Mouse (Mus musculus) midbrain, embryonic 12.5 days (tissue): ENCODE data around the gene Dok3. TPM values are rescaled to one million over a fixed set of nuclear protein-coding genes. Genes with fewer than 3 reads are reported as not detected.

Source experiments
- ATAC-seq: fragments of 200-750 bp; cut with Nextera tagmentation; 2 replicates; pipeline ENCODE4 v1.8.0; 2017; ENCODE audit warnings: low read depth, moderate TSS enrichment, moderate library complexity; ENCODE audit not compliant: low FRiP score
- H3K27ac ChIP-seq: fragments of 300-500 bp; sonication (generic); replicated peaks from 2 replicates; pipeline ENCODE4 v1.5.1; 2016; ENCODE audit warnings: mild to moderate bottlenecking
- H3K27me3 ChIP-seq: fragments of 300-500 bp; sonication (generic); 2 replicates; pipeline ENCODE4 v1.6.1; 2016; ENCODE audit warnings: mild to moderate bottlenecking
- H3K36me3 ChIP-seq: fragments of 300-500 bp; sonication (generic); 2 replicates; pipeline ENCODE4 v1.6.1; 2016
- H3K4me1 ChIP-seq: fragments of 300-500 bp; sonication (generic); 2 replicates; pipeline ENCODE4 v1.6.1; 2016
- H3K4me2 ChIP-seq: fragments of 300-500 bp; sonication (generic); replicated peaks from 2 replicates; pipeline ENCODE4 v1.6.1; 2016; ENCODE audit warnings: mild to moderate bottlenecking, moderate library complexity
- H3K4me3 ChIP-seq: fragments of 300-500 bp; sonication (generic); 2 replicates; pipeline ENCODE4 v1.5.1; 2016; ENCODE audit warnings: mild to moderate bottlenecking
- H3K9ac ChIP-seq: fragments of 300-500 bp; sonication (generic); replicated peaks from 2 replicates; pipeline ENCODE4 v1.6.1; 2016; ENCODE audit warnings: mild to moderate bottlenecking, moderate library complexity
- H3K9me3 ChIP-seq: fragments of 300-500 bp; sonication (generic); 2 replicates; pipeline ENCODE4 v1.6.1; 2016; ENCODE audit warnings: mild to moderate bottlenecking
- WGBS: fragments of 180-500 bp; shearing (Covaris S2); methylation state at CpG from one replicate; pipeline ENCODE4 v1.1.7; 2016; 5-methylcytosine and 5-hydroxymethylcytosine counted together
- polyA plus RNA-seq: library from polyadenylated mRNA; unstranded; fragments of >200 nt; fragmentation: Nextera tagmentation; extraction: Ambion mirVana; gene quantifications from 2 replicates; pipeline ENCODE4 v1.2.1, GENCODE M21; 2016

Dok3 gene
- polyA plus RNA-seq, 1 experiment from 2014 or later, result 2.9 TPM

DNA sequence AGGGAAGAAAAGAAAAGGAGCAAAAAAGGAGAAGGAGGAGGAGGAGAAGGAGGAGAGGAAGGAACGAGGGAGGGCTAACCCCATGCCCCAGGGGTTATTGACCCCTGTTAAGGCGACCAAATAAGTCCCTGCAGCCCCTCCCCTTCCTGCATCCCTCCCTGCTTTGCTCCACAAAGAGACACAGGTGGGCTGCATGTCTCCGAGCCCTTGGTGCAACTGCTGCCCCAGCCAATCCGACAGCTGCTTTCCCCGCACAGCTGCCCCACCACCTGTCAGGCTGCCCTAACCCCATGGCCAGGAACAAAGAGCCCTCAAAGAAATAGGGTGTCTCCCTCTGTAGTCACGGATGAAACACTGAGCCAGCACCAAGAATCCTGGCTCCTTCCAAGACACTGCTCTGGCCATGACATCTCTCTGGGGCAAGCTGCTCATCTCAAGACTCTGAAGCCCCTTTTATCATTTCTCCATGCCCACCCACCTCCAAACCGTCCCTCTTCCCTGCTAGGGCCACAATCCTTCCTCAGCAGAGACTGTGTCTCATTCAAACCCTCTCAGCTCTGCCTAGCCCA, 44.5 kb downstream of the Dok3 start:
- ATAC-seq, result no peak
- Histone ChIP-seq H3K9ac (peak overlapping the region; percentile 97), H3K27ac (peak overlapping the region; percentile 99), H3K36me3 (peaks cover 40% of the 10 kb centered on the region), H3K4me2 (peak overlapping the region; percentile 96), H3K4me3 (peak overlapping the region; percentile 68), H3K4me1 (peaks cover 60% of the 10 kb centered on the region), H3K27me3 (no peaks in the 10 kb centered on the region), H3K9me3 (no peaks in the 10 kb centered on the region)
- WGBS, result 11% methylated on average over 7 of the region's 7 CpGs

DNA sequence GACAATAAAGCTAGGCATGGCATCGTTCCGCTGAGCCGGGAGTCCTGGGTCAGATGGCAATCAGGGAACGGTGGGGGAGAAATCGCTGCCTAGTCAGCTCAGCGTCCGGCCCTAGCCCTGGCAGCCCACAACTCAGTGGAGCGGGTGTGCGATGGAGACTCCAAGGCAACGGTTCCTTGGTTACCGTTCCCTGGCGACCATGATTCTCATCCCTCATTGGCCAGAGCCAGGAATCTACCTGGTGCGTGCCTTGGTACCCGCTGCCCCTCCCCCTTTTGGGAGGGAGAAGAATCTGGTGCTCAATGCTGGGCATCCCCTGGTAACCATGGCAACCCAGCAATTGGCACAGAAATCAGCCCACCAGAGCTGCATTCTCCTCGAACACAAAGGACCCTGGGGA, 45.5 kb downstream of the Dok3 start:
- Histone ChIP-seq H3K9me3 (no peaks in the 10 kb centered on the region), H3K9ac (peak overlapping the region; percentile 97; the same call in 1 of the 2 replicates), H3K27ac (peak overlapping the region; percentile 99), H3K4me1 (peaks cover 54% of the 10 kb centered on the region), H3K4me3 (peak overlapping the region; percentile 68), H3K27me3 (no peaks in the 10 kb centered on the region), H3K4me2 (peak overlapping the region; percentile 96), H3K36me3 (peaks cover 50% of the 10 kb centered on the region)
- peak; percentile 58 for ATAC-seq
- WGBS, result 11% methylated on average over 15 of the region's 15 CpGs

DNA sequence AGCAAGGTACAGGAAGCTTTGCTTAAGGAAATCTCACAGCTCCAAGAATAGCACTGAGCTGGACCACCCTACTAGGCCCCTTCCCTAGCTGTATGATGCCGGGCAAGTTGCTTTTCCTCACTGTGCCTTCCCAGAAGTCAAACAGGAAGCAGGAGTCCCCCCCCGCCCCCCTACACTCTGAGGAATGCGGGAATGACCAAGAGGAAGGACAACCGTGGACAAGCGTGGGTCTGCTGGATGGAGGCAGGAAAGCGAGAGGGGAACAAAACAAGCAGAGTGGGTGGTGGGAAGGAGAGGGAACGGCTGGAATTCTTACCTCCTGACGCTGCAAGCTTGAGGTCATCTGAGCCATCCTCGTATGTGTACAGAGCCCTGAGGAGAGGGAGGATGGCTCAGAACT, 46.0 kb downstream of the Dok3 start:
- H3K4me1 ChIP-seq, result peaks cover 49% of the 10 kb centered on the region
- H3K9ac ChIP-seq, result peak overlapping the region; percentile 46
- peaks cover 53% of the 10 kb centered on the region for H3K36me3 ChIP-seq
- no peak for ATAC-seq
- peak overlapping the region; percentile 96 for H3K4me2 ChIP-seq
- H3K27me3 ChIP-seq, result no peaks in the 10 kb centered on the region
- WGBS, result 53% methylated on average over 9 of the region's 9 CpGs
- peak overlapping the region; percentile 99 for H3K27ac ChIP-seq
- H3K4me3 ChIP-seq, result peak overlapping the region; percentile 68
- H3K9me3 ChIP-seq, result no peaks in the 10 kb centered on the region

DNA sequence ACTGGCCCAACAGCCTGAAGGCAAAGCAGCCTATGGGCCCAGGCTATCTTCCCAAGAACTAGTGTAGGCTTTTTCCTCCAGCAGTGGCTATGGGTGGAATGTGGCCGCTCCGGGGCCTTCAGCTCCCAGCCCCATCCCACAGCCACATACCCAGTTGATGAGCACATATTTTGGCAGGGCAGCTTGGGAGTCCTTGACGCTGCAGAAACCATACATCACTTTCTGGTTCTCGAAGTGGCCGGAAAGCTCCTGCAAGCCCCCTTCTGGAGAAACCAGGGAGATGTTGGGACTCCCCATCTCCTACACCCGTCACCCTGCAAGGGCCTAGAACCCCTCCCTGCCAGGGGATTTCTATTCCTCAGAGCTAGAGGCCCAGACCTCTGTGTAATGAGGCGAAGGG, 46.6 kb downstream of the Dok3 start:
- peak overlapping the region; percentile 46; the same call in 1 of the 2 replicates for H3K9ac ChIP-seq
- 88% methylated on average over 7 of the region's 7 CpGs for WGBS
- 0 out of 2 replicates have a peak overlapping the region, but pooled peaks have one; percentile 68 for H3K4me3 ChIP-seq
- no peak for ATAC-seq
- peak overlapping the region; percentile 96 for H3K4me2 ChIP-seq
- H3K9me3 ChIP-seq, result no peaks in the 10 kb centered on the region
- no peaks in the 10 kb centered on the region for H3K27me3 ChIP-seq
- peaks cover 58% of the 10 kb centered on the region for H3K36me3 ChIP-seq
- H3K27ac ChIP-seq, result peak overlapping the region; percentile 99; the same call in 1 of the 2 replicates
- H3K4me1 ChIP-seq, result peaks cover 47% of the 10 kb centered on the region

DNA sequence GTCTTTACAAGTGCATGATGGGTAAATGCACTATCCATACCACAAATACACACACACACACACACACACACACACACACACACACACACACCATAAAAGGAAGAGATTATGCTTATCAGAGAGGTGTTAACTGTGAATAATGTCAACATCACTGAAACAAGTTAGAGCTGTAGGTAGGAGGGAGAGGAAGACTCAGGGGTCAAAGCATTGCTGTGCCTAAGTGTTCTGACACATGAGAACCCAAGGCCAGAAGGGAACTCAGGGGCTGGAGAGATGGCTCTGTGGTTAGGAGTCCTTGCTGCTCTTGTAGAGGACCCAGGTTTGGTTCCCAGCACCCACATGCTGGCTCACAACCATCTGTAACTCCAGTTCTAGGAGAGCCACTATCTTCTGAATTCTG, 49.2 kb downstream of the Dok3 start:
- Histone ChIP-seq H3K4me2 (no peak overlapping the region), H3K27me3 (no peaks in the 10 kb centered on the region), H3K4me1 (peaks cover 53% of the 10 kb centered on the region), H3K36me3 (peaks cover 80% of the 10 kb centered on the region), H3K27ac (no peak overlapping the region), H3K9ac (no peak overlapping the region), H3K9me3 (no peaks in the 10 kb centered on the region), H3K4me3 (no peak overlapping the region)
- ATAC-seq, result no peak

DNA sequence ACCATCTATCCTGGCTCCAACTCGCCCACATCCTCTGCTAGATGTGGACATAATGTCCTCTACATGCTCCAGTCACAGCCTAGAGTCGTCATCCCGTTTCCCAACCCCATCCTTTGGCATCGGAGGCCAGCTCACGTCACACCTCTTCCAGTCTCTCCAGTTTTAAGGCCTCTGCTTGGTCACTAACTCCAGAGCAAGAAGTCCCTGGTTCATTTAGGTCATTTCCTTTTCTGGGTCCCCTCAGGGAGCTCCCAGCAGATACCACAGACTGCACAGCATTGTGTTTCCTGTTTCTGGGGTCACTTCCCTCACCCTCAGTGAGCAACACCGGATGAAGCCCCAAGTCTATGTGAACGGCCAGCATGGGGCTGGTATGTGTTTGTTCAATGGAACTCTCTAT, 50.1 kb downstream of the Dok3 start:
- Histone ChIP-seq H3K4me3 (no peak overlapping the region), H3K4me1 (peaks cover 53% of the 10 kb centered on the region), H3K27me3 (no peaks in the 10 kb centered on the region), H3K4me2 (no peak overlapping the region), H3K9ac (no peak overlapping the region), H3K27ac (no peak overlapping the region), H3K9me3 (no peaks in the 10 kb centered on the region), H3K36me3 (peaks cover 89% of the 10 kb centered on the region)
- no peak for ATAC-seq
- 85% methylated on average over 7 of the region's 7 CpGs for WGBS

DNA sequence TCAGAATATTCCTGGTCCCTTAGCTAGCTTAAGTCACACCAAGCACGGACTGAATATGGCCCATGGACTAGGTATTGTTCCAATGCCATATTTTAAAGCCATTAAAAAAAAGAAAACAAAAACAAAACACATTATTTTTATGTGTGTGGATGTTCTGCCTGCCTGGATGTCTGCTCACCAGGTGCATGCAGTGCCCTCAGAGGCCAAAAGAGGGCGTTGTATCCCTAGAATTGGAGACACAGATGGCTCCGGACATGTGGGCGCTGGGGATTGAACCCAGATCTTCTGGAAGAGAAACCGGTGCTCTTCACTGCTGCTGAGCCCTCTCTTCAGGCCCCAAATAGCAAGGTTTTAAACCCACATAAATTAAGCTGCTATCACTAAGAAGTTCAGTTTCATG, 51.1 kb downstream of the Dok3 start:
- Histone ChIP-seq H3K4me3 (no peak overlapping the region), H3K27me3 (no peaks in the 10 kb centered on the region), H3K9me3 (no peaks in the 10 kb centered on the region), H3K4me1 (peaks cover 53% of the 10 kb centered on the region), H3K27ac (no peak overlapping the region), H3K9ac (no peak overlapping the region), H3K4me2 (no peak overlapping the region), H3K36me3 (peaks cover 94% of the 10 kb centered on the region)
- ATAC-seq, result no peak
- WGBS, result 50% methylated on average over 5 of the region's 5 CpGs

DNA sequence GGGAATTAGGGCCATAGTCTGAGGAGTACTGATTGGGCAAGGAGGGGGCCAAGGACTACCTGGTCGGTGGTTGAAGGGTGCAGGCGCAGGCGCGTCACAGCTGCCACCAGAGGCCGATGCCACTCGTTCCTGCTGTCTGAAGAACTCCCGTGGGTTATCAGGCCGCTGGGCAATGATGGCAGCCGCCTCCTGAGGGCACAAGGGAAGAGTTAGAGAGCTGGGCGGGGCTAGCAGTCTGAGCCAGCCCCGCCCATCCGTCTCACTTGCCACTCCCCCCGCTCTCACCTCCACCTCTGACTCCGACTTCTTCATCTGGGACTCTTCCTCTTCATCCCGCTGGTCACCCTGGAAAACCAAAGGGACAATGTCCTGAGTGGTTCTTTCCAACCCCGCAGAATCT, 51.6 kb downstream of the Dok3 start:
- H3K4me1 ChIP-seq, result peaks cover 53% of the 10 kb centered on the region
- H3K9ac ChIP-seq, result no peak overlapping the region

DNA sequence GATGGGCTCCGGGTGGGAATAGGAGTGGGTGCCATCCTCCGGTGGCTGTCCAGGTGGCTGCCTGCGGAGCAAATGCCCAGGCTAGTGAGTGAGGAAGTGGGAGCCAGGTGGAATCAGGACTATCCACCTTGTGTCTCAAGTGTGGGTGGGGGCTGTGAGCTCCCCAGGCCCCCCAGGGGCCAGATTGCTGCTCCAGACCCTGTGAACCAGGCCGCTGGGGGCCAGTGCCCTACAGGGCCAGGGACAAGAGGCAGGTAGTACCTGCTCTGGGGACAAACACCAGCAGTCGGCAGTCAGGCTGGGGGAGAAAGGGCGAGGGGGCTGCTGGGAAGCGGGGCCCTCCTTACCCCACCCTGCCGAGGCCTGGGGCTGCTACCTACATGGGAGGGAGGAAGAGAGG, 52.8 kb downstream of the Dok3 start:
- Histone ChIP-seq H3K27ac (peak overlapping the region; percentile 50), H3K4me1 (peaks cover 57% of the 10 kb centered on the region), H3K4me3 (no peak overlapping the region), H3K9ac (0 out of 2 replicates have a peak overlapping the region, but pooled peaks have one; percentile 28), H3K9me3 (no peaks in the 10 kb centered on the region), H3K27me3 (no peaks in the 10 kb centered on the region), H3K36me3 (peaks cover 76% of the 10 kb centered on the region), H3K4me2 (no peak overlapping the region)
- 94% methylated on average over 8 of the region's 8 CpGs for WGBS
- ATAC-seq, result no peak

More for the DNA sequence above, 51.6 kb downstream of the Dok3 start:
- Histone ChIP-seq H3K4me3 (no peak overlapping the region), H3K36me3 (peaks cover 89% of the 10 kb centered on the region), H3K9me3 (no peaks in the 10 kb centered on the region), H3K27ac (no peak overlapping the region), H3K27me3 (no peaks in the 10 kb centered on the region), H3K4me2 (no peak overlapping the region)
- WGBS, result 77% methylated on average over 16 of the region's 16 CpGs
- no peak for ATAC-seq

DNA sequence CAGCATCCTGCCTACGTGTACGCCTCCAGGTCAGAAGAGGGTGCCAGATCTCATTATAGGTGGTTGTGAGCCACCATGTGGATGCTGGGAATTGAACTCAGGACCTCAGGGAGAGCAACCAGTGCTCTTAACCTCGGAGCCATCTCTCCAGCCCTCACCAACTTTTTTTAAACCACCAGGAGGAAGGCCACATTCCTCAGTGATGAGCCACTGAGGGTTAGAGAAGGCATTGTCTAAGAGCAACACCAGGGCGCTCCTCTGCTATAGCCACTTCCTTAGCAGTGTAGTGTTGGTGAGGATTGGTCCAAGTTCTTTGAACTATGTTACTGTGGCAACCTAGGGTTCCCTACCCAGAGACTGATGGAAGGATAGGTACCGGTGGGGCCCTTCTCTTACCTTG, 53.3 kb downstream of the Dok3 start:
- Histone ChIP-seq H3K4me1 (peaks cover 62% of the 10 kb centered on the region), H3K27ac (peak overlapping the region; percentile 50; the same call in 1 of the 2 replicates), H3K9me3 (no peaks in the 10 kb centered on the region), H3K9ac (no peak overlapping the region), H3K36me3 (peaks cover 71% of the 10 kb centered on the region), H3K4me2 (no peak overlapping the region), H3K27me3 (no peaks in the 10 kb centered on the region), H3K4me3 (no peak overlapping the region)
- no peak for ATAC-seq
- WGBS, result 90% methylated on average over 5 of the region's 5 CpGs

DNA sequence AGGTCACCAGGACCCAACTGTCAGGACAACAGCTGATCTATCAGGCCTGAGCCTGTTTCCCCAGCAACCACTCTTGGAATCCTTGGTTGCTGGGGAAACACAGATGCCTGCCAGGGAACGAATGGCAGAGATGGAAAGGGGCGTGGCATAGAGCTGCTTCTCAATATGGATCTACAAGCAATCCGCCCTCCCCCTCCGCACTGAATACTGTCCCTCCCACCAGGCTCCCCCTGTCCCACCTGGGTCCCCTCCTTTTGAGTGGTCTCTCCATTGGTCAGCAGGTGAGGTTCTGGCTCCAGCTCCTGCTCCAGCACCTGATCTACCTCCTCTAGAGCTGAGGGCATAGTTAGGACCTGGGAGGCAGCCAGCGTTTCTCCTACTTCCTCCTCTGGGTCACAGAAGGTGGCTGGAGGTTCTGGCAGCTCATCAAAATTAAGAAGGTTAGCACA, 54.5 kb downstream of the Dok3 start:
- Histone ChIP-seq H3K4me1 (peaks cover 73% of the 10 kb centered on the region), H3K4me2 (peak overlapping the region; percentile 19; the same call in 1 of the 2 replicates), H3K36me3 (peaks cover 60% of the 10 kb centered on the region), H3K4me3 (no peak overlapping the region), H3K9ac (peak overlapping the region; percentile 43; the same call in 1 of the 2 replicates), H3K27me3 (no peaks in the 10 kb centered on the region), H3K27ac (peak overlapping the region; percentile 82), H3K9me3 (no peaks in the 10 kb centered on the region)
- peak; percentile 8; the same call in 1 of the 2 replicates for ATAC-seq
- WGBS, result 15% methylated on average over 4 of the region's 5 CpGs

DNA sequence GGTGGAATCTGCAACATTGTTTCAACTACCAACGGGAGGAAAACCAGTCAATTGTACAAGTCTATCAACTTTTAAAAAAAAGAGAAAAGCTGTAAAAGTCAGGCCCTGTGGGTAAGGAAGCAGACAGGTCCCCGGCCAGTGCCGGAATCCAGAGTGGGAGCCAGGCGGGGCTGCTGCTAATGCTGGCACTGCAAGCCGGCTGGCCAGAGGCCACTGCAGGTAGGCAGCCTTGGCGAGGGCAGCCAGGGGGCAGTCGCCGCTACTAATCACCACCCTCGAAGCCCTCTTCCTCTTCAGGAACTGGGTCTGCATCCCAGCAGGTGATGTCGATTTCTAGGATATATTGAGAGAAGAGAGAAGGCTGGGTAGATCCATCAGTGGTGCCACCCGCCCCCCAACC, 55.1 kb downstream of the Dok3 start:
- Histone ChIP-seq H3K27ac (peak overlapping the region; percentile 57), H3K27me3 (no peaks in the 10 kb centered on the region), H3K36me3 (peaks cover 53% of the 10 kb centered on the region), H3K4me2 (no peak overlapping the region), H3K4me1 (peaks cover 80% of the 10 kb centered on the region), H3K4me3 (no peak overlapping the region), H3K9me3 (no peaks in the 10 kb centered on the region), H3K9ac (no peak overlapping the region)
- WGBS, result 65% methylated on average over 11 of the region's 11 CpGs
- ATAC-seq, result no peak
